ENCODE assay signal across 8 mouse cellular contexts in the genomic region with DNA sequence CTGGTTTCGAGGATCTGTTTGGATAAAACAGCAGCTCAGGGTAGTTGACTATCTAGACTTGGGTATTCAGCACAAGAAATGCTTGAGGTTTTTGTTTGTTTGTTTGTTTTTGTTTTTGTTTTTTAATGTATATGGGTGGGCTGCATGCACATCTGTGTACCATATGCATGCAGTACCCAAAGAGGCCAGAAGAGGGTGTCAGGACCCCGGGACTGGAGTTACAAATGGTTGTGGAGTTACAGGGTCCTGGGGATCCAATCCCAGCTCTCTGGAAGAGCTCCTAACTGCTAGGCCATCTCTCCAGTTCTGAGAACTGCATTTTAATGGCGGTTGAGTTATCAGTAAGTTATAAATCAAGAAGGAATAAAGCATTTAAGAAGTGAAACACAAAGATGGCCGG.
DNase-seq lines count a peak whose midpoint lies in the region; ATAC-seq and TF ChIP-seq lines count a peak whose summit lies in the region.

No protein-coding gene starts in this region.

- H3K4me3 ChIP-seq in gastrocnemius, adult 2 months: no peak overlapping the region
- H3K4me3 ChIP-seq in midbrain, embryonic 10.5 days: no peak overlapping the region
- no peak overlapping the region for H3K4me3 ChIP-seq in midbrain, embryonic 13.5 days (replicated peaks)
- no peak overlapping the region for H3K4me3 ChIP-seq in neural tube, embryonic 11.5 days (ENCODE audit: low read depth, low read length)

- H3K4me1 ChIP-seq in midbrain, embryonic 10.5 days: no peaks in the 10 kb centered on the region; the same call in 1 of the 2 replicates
- no peaks in the 10 kb centered on the region for H3K4me1 ChIP-seq in midbrain, embryonic 13.5 days (replicated peaks)
- no peaks in the 10 kb centered on the region for H3K4me1 ChIP-seq in neural tube, embryonic 11.5 days (ENCODE audit: control insufficient read depth, insufficient read depth, low read length)

- peak; percentile 64 for TF ChIP-seq CTCF in gastrocnemius, adult 2 months (IDR thresholded peaks at IDR 0.05)

- no peaks in the 10 kb centered on the region for H3K9me3 ChIP-seq in midbrain, embryonic 10.5 days (replicated peaks)
- no peaks in the 10 kb centered on the region for H3K9me3 ChIP-seq in midbrain, embryonic 13.5 days
- no peaks in the 10 kb centered on the region for H3K9me3 ChIP-seq in neural tube, embryonic 11.5 days (ENCODE audit: control insufficient read depth, low read length)

- H3K36me3 ChIP-seq in midbrain, embryonic 10.5 days: no peaks in the 10 kb centered on the region
- H3K36me3 ChIP-seq in midbrain, embryonic 13.5 days: no peaks in the 10 kb centered on the region
- no peaks in the 10 kb centered on the region for H3K36me3 ChIP-seq in neural tube, embryonic 11.5 days (ENCODE audit: control insufficient read depth, insufficient read depth, low read length)

- 71% methylated on average over 4 of the region's 4 CpGs for WGBS in midbrain, embryonic 10.5 days
- 80% methylated on average over 4 of the region's 4 CpGs for WGBS in midbrain, embryonic 13.5 days
- 80% methylated on average over 4 of the region's 4 CpGs for WGBS in neural tube, embryonic 11.5 days

- ATAC-seq in midbrain, embryonic 13.5 days: no peak
- ATAC-seq in neural tube, embryonic 11.5 days (ENCODE audit: insufficient read depth, low FRiP score, low TSS enrichment): no peak

- no peak overlapping the region for H3K4me2 ChIP-seq in midbrain, embryonic 13.5 days (replicated peaks)
- H3K4me2 ChIP-seq in neural tube, embryonic 11.5 days (ENCODE audit: low read depth): no peak overlapping the region

- H3K27ac ChIP-seq in gastrocnemius, adult 2 months: no peak overlapping the region
- no peak overlapping the region for H3K27ac ChIP-seq in midbrain, embryonic 10.5 days (replicated peaks)
- H3K27ac ChIP-seq in midbrain, embryonic 13.5 days: no peak overlapping the region
- no peak overlapping the region for H3K27ac ChIP-seq in neural tube, embryonic 11.5 days (ENCODE audit: low read depth, low read length)

- H3K27me3 ChIP-seq in midbrain, embryonic 10.5 days (ENCODE audit: low read depth, poor library complexity, severe bottlenecking): no peaks in the 10 kb centered on the region
- H3K27me3 ChIP-seq in midbrain, embryonic 13.5 days: no peaks in the 10 kb centered on the region
- no peaks in the 10 kb centered on the region for H3K27me3 ChIP-seq in neural tube, embryonic 11.5 days (ENCODE audit: control insufficient read depth, insufficient read depth, low read length)

- intact Hi-C loops in gastrocnemius, adult 2 months (cut with DNase I): no loop called here

- no peak for DNase-seq in gastrocnemius, adult 2 months
- no peak for DNase-seq in gastrocnemius, postnatal 4 days (ENCODE audit: low spot score in 2 of 2)
- DNase-seq in midbrain, embryonic 10.5 days (ENCODE audit: low spot score): peak; percentile 32
- peak; percentile 8 for DNase-seq in cerebellum, adult 9-11 months
- DNase-seq in neural tube, embryonic 11.5 days (ENCODE audit: low spot score): peak; percentile 27
- no peak for DNase-seq in spleen, postnatal 10 days (ENCODE audit: low spot score in 2 of 2)
- no peak for DNase-seq in T-cell, adult 2 months (ENCODE audit: low spot score)

- H3K9ac ChIP-seq in midbrain, embryonic 13.5 days (replicated peaks): no peak overlapping the region
- H3K9ac ChIP-seq in neural tube, embryonic 11.5 days (ENCODE audit: low read length): no peak overlapping the region

Comparison
In these comparisons a context has a peak if more than half of its experiments do, and no peak if none do; other contexts are left out.
1. DNase-seq: peak in midbrain, embryonic 10.5 days (single experiment), cerebellum, adult 9-11 months (single experiment) and neural tube, embryonic 11.5 days (single experiment); none in gastrocnemius, adult 2 months (single experiment), gastrocnemius, postnatal 4 days (0 of 2), spleen, postnatal 10 days (0 of 2) and T-cell, adult 2 months (single experiment).